Mouse (Mus musculus) erythroblast, adult 5-6 weeks (primary cell): ENCODE results near the gene Uspl1. TPM values are rescaled to one million over a fixed set of nuclear protein-coding genes. Genes with fewer than 3 reads are reported as not detected.
A peak's percentile ranks its signal among the peaks of the same experiment; 100 is the strongest.

Experiments
- ATAC-seq: replicated peaks from 2 replicates; pipeline ENCODE4 v1.8.0; 2016; ENCODE audit warnings: moderate number of reproducible peaks, mild to moderate bottlenecking, moderate TSS enrichment, inconsistent platforms; ENCODE audit not compliant: poor library complexity, low FRiP score, severe bottlenecking
- total RNA-seq, 2 experiments: library from RNA; stranded (forward) in 1 of 2; stranded (reverse) in 1 of 2; fragments of 150-400 nt in 1 of 2; fragments of 200-764, 138-1000 nt in 1 of 2; gene quantifications; 2 replicates each; pipeline versions ENCODE4 v1.2.3 to v1.2.4; 2015 to 2017; ENCODE audit warnings: low replicate concordance in 2 of 2

Uspl1 gene
- total RNA-seq, 2 experiments from 2014 or later: 5.2 to 10.0 TPM

DNA sequence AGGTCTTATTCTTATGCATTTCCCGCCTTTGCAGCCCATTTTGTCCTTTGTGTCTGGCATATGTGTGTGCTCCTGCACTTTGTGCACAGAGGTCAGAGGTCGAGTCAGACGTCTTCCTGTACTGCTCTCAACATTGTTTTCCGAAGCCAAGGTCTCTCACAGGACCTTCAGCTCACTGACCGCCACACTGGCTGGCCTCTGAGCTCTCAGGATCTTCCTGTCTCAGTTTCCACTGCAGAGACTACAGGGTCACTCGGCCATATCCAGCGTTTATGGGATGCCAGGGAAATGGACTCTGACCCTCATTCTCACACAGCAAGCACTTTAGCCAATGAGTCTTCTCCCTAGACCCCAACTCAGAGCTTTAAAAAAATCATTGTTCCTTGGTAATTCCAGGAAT, 19.3 kb upstream of the Uspl1 start:
- ATAC-seq: no peak

DNA sequence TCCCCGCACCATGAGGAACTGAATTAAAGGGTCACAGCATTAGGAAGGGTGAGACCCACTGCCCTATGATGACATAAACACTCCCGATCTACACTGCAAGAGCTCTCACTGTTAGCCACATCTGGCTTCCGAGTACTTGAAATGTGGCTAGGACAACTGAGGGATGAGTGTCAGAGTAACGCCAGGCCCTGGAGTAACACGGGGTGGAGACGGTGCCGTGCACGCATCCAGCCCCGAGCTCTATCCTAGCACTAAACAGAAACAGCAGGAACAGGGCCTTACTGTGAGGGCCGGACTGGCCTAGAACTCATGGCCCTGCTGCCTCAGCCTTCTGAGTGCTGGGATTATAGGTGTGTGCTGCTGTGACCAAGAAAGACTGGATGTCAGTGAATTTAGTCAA, 18.1 kb upstream of the Uspl1 start:
- ATAC-seq: no peak

DNA sequence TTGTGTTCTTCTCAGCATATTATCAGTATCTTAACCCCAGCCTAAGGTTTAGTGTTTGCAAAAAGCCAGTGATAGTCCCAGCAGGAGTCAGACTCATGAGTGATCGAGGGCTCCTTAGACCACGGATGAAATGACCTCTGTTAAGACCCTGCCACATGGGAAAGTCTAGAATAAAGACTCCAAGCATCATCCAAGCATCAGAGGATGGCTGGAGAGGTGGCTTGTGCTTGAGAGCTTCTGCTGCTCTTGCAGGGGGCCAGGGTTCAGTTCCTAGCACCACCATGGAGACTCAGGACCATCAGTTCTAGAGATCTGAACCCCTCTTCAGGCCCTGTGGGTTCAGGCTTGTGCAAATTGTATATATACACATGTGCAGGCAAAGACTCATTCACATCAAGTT, 16.1 kb upstream of the Uspl1 start:
- ATAC-seq: no peak

DNA sequence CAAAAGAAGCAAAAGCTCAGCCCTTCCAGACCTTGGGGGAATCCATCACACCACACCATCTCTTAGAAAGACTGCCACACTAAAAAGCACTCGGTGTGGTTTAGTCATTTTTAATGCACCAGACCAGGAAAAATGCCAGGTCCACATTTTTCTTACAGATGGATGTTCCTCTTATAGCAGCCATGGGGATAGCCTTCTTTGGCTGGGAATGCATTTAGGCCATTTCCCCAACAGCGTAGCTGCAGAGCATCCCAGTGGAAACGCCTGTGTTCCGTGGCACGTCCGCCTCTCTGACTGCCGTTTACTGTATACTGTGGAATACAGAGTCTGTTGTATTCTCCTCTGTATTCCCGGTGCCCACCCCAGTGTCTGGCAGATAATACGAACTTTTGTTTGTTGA, 15.3 kb upstream of the Uspl1 start:
- no peak for ATAC-seq

DNA sequence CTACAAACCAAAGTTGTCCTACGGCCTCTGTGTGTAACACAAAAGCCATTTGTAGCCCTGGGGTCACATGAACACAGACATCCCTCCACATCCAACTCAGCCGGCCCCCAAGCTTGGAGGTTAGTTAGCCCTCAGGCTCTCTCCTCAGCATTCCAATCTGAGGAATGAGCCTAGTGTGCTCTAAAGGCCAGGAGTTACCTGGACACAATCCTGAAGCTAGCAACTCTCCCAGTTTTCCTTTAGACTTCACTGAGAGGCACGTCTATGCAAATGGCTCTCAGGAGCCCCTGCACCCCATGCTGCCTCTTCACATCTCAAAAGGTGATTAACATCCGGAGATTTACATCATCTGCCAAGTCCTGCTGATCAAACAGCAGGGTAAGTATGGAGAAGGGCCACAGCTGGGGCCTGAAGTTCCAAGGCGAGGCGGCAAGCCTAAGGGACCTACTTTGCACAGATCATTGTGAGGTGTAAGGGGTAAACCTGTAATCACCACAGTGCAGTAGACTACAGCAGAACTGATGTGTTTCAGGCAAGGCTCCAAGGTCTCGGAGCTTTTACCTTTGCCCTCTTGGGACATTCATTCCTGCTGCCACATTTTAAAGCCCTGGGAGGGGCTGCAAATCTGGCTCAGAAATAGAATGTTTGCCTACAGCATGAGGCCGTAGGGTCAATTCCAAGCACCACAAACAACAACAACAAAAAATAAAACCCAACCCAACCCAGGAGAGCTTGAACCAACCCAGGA, 13.1 kb upstream of the Uspl1 start:
- ATAC-seq: 0 out of 2 replicates have a peak, but pooled peaks have one; percentile 21

DNA sequence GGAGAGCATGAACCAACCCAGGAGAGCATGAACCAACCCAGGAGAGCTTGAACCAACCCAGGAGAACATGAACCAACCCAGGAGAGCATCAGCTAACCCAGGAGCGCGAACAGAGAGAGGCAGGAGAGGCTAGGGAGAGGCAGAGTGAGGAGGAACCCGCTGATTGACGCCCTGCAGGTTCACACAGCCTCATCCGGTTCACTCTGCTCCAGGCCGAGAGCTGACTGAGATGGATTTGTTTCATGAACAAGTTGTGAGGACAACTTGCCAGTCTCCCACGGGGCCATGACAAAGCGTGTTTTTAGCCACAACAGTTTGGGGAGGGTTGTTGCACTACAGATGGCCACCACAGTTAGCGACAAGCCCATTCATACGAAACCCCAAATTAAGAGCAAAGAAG, 11.9 kb upstream of the Uspl1 start:
- no peak for ATAC-seq

DNA sequence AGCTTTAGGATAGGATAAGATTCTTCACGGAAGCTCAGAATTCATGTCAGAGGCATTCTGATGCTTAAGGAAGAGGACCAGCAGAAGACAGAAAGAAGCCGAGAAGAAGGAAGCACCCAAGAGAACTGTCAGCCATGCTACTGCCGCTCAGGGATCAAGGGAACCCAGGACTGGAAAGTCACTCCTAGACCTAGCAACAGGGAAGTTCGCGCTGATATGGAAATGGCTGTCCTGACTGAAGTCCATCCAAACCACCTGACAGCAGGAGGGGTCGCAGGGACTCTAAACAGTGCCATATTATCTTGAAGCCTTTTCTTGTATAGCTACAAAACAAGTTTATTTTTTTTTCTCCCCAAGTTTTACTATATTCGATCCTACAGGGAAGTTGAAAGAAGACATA, 9.6 kb upstream of the Uspl1 start:
- ATAC-seq: no peak

DNA sequence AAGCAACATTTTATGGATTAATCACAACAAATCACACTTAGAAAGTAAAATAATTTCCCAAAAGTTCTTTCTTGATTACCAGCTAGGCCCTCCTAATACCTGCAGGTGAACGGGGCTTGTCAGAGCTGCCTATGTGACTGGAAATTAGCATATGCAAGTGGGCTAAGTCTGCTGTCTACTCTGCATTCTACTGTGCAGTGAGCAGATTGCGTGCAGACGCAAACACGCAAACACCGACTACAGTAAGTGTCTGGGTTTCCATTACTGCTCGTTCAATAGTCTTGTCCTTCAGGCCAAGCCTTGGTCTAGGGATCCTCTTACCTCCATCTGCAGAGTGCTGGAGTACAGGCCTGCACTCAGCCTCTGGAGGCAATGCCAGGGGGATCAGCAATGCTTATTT, 8.4 kb upstream of the Uspl1 start:
- ATAC-seq: no peak

DNA sequence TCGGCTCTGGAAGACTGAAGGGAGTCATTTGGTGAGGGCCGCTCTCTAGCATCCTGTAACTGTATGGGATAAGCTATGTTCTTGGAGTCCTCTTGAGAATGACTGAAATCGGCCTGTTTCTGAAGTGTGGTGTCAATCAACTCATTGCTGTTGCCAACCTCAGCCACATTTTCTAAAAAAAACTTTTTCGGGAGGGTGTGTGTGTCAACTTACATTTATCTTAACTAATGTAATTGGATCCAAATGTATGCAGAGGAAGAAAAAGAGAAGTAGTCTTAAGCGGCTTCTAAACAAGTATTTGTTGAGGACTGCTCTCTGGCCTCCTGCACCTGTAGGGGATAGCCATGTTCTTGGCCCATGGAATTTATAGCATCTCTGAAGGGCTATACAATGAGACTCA, 6.1 kb upstream of the Uspl1 start:
- no peak for ATAC-seq

DNA sequence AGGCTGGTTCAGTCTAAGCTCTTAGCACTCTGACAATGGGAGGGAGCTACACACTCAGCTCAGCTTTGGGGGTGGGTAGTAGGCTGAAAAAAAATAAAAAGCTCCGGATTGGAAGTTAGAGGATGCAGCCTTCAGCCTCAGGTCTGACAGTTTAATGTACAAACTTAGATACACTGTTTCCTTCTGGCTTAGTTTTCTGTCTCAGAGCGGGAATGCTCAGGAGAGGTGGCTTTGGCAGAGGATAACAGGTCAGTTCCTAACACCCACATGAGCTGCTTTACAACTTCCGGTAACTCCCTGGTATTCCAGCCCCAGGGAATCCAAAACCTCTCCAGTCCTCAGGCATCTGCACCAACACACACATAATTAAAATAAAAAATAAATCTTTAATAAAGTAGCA, 4.3 kb upstream of the Uspl1 start:
- ATAC-seq: no peak

DNA sequence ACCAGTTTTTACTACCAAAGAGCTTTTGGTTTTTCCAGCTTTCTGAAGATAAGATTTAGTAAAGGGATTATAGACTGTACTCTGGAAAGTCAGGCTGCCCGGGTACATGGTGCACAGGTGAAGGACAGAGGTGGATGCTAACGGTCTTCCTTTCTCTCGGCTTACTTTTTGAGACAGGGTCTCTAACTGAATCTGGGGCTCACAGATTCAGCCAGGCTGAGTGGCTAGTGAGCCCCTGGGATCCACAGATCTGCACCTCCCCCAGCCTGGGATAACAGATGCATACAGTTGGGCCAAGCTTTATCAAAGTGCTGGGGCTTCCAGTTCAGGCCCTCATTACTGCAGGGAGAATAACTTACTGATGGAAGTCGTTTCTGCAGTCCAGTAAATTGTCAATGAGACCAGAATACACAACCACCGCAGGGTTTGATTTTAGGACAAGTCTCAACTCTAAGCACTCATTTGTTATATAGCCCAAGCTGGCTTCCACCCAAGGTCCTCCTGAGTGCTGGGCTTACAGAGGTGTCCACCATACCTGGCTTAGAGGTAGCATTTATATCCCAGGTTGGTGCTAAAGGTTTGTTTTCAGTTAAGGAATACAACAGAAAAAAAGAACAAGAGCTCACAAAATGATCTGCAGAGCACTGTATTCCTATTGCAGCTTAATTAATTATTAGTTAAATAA, 1.8 kb upstream of the Uspl1 start:
- ATAC-seq: no peak

DNA sequence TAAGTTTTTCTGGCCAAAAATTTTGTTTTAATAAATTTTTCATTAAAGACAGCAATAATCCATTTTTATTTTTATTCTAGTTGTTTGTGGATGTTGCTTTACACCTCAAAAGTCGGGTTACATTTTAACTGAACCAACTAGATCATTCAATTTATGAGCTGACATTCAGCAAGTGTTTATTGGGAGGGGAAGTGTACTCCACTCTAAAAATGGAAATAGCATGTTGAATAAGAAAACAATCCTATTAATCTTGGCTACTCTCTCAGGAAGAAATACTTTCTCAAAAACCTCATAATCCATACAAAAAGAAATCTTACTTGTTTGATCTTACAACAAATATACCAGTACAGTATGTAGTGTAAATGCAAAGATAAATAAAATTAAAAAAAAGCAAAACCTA, 1.0 kb upstream of the Uspl1 start:
- no peak for ATAC-seq

DNA sequence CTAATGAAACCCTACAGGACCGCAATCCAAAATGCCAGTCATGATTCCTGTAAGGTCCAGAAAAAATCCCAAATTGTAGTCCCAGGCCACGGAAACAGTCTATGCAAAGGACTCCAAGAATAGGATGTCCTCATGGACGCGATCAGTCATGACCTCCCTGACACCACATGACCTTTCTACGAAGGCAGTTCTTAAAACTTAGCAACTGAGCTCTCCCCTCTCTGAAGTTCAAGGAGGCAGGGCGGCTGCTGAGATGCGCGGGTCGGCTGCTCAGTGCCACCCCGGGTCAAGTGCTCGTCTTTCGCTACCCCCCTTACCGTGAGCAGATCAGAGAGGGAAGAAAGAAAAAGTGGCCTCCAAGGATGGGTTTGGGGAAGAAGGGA, 438 bp upstream of the Uspl1 start:
- ATAC-seq: peak; percentile 62

DNA sequence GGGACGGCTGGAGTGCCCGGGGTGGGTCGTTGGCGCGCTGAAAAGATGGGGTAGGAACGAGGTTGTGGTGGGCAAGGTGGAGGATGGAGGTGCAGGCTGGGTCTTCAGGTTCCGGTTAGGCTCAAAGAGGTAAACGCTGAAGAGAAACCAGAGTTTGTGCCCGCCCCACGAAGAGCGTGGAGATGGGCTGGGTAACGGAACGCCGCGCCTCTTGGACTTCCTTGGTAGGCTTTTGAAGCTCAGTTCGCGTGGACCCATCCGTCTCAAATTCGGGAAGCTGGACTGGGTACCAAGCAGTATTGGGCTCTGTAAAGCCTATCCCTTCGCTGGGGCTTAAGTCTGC, 665 bp downstream of the Uspl1 start:
- peak; percentile 52 for ATAC-seq

DNA sequence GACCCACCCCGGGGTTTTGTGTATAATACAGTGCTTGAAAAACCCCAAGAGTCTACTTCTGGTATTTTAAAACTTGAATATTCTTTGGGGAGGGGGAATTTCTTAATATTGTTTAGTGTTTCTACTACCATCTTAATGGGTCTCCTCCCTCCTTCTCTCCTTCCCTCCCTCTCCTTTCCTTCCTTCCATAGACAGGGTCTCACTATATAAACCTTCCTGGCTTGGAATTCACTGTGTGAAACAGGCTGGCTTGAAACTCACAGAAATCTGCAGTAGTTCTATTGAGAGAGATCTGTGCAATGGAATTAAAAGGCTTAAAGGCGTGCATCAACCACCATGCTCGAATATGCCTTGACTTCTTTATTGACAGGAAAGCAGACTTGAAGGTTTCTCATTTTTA, 1.7 kb downstream of the Uspl1 start:
- no peak for ATAC-seq

DNA sequence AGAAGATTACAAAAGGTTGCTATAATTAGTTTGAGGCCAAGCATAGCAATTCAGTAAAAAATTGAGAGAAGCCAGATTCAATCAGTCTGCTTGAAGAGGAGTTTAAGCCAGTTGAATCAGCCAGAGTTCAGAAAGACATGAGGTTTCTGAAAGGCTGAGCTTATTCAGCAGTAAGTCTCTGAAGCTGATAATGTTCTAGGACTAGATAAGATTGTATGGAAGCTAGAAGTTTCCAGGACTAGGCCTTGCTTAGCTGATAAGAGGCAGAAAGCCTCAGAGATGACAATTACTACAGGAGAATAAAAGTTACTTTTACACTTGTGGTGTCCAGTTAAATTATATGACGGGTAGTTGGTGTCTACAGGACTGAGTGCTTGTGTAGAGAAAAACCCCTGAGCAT, 6.0 kb downstream of the Uspl1 start:
- ATAC-seq: no peak

DNA sequence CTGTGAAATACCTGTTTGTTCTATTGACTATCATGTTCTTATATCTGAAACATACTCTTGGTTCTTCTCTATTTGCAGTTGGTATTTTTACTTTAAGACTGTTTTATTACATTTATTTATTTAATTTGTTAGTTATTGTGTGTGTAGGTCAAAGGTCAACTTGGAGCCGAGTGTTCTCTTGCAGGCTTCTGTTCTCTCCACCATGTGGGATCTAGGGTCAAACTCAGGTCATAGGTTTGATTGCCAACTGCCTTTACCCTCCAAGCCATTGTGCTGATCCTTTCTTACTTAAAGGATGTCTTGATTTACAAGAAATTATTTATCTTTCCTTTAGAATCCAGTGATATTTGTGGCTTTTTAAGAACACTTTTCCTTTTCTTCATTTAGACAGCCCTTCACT, 12.5 kb downstream of the Uspl1 start:
- no peak for ATAC-seq

DNA sequence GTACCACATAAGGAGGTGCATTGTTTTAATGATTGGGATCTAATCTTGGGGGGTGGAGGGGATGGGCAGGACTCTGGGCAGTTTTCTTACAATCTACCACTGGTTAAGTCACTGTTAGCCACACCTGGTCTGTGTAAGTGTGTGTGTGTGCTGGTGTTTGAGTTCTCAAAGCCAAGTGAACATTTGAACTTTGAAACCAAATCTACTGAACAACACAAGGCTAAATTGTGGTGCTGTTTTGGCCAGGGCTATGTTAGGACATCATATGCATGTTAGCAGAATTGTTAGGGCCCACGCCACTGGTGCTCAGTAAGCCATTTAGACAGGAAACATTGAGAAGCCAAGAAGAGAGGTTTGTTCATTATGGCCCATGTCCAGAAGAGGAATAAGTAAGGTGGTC, 14.6 kb downstream of the Uspl1 start:
- ATAC-seq: no peak

DNA sequence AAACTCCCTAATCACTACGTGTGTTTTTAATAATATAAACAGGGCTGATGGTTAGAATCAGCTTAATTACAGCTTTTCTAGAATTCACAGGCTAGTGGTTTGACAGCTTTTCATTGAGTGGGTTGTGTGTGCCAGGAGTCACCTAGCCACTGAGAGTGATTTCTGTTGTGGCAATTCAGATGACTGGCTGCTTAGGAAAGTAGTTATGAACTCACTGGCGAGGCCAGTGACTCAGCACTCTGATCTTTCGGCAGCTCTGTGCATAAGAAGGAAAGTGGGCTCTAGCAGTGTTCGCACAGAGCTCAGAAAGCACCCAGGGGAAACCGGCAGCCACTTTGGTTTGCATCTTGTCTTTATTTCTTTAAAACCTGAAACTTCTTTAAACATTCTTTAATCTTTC, 18.8 kb downstream of the Uspl1 start:
- peak; percentile 81 for ATAC-seq

DNA sequence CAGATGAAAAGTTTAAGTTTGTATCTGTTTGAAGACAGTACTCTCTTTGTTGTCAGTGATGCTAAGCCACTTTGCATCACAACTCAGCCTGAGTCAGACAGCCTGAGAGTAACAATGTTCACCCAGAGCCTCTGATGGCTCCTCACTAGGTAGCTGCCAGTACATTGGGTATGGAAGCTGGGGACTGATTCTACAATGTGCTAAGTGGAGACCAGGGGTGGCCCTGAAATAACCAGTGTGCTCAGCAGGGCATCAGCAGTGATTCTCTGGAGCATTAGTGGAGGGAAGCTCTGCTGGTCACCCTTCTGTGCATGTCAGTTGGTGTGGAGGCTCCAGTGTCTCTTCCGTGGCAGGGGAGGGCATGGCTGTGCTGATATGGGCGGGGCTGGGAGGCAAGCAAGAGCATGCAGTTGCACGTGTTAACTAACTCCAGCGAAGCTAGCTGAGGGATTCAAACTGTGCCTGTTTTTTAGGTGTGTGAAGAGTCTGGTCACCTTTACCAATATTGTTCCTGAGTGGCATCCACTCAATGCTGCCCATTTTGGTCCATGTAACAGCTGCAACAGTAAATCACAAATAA, 19.7 kb downstream of the Uspl1 start:
- no peak for ATAC-seq

DNA sequence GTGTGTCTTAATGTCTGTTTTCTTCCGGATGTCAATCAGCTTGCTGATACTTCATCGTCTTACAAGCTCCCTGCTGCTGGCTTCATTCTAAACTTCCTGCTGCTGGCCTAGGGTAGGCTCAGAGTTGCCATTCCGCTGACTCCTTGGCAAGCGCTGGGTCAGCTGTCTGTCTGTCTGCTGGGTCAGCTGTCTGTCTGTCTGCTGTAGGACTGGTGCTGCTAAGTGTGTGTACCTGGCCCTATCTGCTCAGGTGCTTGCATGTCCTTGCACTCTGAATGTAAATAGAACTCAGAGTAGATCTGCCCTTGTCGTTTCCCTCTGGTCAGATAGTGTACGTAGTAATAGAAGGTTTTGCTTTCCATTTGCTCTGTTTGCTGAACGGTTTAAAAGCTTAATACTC, 20.7 kb downstream of the Uspl1 start:
- ATAC-seq: no peak

DNA sequence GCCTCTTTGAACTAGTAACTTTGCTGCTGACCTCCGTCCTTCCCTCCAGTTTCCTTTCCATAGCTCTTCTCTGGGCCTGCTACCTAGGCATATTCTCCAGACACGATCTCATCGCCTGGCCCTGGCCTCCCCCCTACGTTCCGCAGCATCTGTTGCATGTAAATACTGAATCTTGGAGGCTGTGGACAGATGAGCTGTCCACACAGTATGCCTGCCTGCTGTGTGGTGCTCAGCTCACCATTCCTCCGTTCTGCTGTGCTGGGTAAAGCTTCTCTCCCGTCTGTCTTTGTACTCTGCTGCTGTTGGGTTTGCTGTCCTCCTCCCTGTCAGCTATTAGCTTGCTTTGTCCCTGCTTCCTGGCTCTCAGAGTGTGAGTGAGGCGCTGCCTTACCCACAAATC, 21.1 kb downstream of the Uspl1 start:
- no peak for ATAC-seq
